Mouse (Mus musculus): Measurements from ENCODE around the gene Grb2. TPM values are rescaled to one million over a fixed set of nuclear protein-coding genes. Genes with fewer than 3 reads are reported as not detected.

The Grb2 gene
- polyA plus RNA-seq, 1 experiment, result 57.2 TPM

DNA sequence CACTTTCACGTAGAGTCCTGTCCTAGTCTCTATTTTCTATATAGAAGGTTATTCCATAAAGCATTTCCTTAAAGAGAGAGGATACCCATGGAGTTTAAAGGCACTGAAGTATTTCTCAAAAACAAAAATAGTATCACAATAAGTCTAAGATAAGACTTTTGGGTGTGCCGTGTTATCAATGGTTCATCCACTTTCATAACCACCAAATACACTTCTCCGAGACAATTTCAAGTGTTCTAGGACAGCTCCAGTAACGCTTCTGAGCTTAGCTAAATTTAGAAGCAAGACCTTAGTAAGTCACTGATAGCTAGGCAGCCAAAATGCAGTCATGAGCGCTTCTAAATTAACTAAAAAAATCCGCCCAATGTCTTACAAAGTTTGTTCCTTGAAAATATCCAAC lies 22.0 kb downstream of the Grb2 start:
- no peak for DNase-seq (ENCODE audit: low spot score)

DNA sequence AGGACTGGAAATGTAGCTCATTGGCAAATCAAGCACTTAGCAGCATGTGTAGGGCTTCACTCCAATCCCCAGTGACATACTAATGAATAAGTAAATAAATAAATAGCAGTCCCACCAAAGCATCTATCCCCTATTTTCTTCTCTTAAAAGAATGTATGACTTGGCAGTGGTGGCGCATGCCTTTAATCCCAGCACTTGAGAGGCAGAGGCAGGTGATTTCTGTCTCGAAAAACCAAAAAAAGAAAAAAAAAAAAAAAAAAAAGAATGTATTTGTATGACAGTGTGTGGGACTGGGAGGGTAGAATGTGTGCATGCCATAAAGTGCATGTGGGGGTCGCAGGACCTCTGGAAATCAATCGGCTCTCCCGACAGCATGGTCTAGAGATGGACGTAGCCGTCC lies 22.4 kb downstream of the Grb2 start:
- DNase-seq (ENCODE audit: low spot score), result no peak

DNA sequence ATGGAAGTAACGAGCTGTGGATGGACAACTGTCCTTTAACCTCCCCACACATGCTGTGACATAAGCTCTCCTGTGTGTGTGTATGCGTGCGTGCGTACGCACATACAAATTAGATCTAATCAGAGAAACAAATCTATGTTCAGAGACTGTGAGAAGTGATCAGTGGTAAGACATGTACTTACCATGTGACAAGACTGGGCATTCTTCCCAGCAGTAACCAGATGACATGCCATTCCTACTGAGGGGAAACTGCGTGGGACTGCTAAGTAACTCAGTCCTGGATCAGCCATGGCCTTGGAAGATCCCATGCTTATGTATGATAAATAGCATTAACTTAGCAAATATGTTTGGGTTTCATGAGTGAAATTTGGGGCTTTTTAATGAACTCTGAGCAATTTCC lies 23.5 kb downstream of the Grb2 start:
- DNase-seq (ENCODE audit: low spot score), result no peak

DNA sequence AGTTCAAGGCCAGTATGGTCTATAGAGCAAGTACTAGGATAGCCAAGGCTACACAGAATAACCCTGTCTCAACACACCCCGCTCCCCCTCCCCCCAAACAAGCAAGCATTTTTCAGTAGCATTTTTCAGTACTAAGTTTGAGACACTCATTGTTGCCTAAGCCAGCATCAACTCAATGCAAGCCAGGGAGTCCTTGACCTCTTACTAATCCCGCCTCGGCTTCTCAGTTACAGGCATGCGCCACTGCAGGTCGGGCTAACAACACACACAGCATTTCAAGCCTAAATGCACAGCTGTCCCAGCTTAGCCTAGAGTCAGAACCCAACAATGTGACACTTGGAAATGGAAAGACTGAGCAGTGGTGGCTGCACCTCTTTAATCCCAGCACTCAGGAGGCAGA lies 25.1 kb downstream of the Grb2 start:
- DNase-seq (ENCODE audit: low spot score), result no peak

DNA sequence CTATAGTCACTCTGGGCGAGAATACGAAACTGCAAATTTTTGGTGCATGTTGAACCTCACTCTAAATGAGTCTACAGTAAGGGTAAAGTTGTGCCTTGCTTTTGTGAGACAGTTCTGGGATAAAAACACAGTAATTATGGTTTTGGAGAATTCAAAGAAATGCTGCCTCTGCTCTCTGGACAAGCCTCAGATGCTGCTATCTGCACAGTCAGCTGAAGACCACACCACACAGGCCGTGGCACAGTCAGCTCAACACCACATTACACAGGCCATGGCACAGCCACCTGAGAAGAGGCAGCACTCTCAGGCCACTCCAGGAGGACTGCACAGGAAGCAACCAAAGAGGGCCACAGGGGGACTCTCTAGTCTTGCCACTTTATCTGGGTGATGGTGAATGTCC lies 26.0 kb downstream of the Grb2 start:
- DNase-seq (ENCODE audit: low spot score), result no peak

DNA sequence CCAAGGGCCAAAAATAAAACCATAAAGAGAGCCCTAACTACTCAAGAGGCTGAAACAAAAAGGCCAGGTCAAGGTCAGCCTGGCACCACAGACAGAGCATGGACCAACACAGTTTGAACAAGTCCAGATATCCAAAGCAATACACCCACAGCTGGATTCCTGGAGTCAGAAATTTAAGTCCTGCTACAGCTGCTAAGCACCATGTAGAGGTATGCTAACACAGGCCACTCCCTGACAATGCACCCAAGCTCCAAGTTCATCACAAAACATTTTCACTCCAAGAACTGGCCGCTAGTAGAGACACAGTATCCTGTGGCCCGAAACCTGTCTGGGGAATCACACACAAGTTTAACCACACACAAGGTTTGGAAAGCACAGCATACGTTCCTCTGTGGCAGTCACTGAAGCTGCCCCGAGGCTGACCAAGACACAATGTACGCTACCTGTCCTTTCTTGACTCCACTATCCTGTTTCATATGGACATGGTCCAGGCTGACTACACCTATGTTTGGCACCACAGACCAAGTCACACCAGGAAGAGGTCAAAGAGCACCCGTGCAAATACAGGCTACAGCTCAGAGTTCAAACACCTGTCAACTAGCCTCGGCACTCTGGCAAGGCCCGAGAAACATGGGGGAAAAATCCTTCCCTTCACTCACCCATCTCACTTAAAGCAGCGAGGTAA lies 28.7 kb downstream of the Grb2 start:
- no peak for DNase-seq (ENCODE audit: low spot score)

DNA sequence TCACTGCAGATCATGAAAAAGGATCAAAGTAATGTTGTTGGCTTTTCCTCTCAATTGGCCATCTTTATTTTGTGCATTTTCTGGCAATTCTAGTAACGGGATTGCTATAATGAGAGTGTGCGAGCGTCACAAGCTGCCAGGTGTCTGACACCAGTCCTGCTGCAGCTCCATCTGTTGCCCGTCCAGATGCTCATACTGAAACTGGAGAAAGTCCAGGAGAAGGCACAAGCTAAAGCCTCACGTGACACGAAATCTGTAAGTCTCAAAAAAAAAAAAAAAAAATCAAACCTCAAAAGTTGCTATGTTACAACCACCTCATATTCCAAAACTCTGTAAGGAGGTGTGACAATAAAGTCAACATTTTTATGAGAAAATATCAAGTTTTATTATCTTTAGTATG lies 29.5 kb downstream of the Grb2 start:
- DNase-seq (ENCODE audit: low spot score), result no peak

DNA sequence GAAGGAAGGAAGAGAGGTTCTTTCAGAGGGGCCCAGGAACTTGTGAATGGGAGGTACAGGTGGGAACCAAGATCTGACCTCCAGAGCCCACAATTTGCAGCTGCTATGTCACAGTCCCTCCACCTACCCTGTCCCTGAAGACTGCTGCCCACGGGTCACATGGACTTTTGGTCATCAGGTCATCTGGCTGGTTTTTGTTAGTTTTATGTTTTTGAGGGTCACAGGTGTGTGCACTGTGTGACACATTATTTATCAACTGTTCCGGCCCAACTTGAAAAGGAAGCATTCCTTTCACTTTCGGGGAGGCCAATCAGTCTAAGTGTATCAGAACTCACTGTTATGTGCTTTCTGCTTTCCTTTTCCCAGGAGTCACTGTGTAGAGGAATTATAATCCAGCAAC lies 30.9 kb downstream of the Grb2 start:
- DNase-seq (ENCODE audit: low spot score), result no peak

DNA sequence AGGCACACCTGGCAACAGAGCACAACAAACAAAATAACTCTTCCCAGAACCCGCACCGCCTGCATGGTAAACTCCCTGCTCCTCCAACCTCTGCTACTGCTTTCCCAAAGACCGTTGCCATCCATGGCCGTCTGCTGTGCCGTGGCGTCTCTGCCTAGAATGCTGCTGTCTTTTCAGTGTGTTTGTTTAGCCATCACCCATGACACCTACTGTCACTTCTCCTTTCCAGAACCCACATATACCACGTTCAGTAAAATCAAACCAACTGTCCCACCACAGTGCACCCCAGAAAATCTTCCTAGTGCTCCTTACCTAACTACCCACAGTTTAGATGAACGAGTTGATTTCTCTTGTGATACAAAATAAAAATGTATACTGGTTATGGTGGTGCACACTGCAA lies 31.7 kb downstream of the Grb2 start:
- DNase-seq (ENCODE audit: low spot score), result no peak

DNA sequence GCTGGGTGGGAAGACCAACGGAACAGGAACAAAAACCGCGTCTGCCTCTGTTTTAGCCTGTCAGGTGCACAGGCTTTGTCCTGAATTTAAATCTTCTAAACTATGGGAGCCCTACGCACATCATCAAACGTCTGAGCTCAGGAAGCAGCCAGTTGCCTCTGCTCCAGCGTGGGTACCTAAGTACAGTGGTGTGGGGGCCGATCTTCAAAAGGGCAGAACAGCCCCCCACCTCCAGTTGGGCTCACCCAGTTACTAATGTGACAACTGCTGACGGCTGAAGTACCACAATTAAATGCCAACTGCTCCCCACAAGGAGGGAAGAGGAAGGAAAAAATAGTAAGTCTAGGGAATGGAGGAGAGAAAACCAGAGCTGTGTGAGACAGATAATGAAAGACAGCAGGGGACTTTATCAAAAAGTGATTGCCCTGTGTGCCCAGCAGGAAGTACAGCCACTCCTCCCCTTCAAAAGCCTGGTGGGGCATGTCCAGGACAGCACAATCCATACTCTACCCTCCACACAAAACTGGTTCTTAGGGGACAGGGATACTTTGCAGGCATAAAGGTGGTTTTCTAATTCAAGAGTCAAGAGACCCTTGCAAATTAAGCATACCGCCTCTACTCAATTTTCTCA lies 34.0 kb downstream of the Grb2 start:
- no peak for DNase-seq (ENCODE audit: low spot score)

DNA sequence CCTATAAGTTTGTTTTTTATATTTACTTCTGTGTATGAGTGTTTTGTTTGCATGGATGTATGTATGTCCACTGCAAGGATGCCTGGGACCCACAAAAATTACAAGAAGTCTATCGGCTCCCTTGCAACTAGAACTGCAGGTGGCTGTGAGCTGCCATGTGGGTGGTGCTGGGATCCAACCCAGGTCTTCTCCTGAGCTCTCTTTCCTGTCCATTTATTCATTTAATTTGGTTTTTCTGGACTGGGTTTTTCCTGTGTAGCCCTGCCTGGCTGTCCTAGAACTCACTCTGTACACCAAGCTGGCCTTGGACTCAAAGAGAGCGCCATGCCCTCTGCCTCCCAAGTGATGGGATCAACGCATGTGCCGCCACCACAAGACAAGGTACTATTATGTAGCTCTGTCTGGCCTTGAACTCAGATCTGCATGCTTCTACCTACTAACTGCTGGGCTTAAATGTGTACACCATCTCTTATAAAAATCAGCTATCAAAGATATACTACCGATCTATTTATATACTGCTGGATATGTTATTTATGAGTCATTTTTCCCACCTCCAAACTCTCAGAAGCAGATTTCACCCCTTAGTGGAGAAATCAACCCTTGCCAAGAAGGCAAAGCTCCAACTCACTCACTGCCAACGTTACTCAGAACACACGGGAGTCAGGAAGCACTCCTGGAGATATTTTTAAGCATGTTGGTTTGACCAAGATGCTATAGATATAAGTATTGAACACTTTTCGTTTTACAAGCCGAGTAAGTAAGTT lies 34.7 kb downstream of the Grb2 start:
- no peak for DNase-seq (ENCODE audit: low spot score)

DNA sequence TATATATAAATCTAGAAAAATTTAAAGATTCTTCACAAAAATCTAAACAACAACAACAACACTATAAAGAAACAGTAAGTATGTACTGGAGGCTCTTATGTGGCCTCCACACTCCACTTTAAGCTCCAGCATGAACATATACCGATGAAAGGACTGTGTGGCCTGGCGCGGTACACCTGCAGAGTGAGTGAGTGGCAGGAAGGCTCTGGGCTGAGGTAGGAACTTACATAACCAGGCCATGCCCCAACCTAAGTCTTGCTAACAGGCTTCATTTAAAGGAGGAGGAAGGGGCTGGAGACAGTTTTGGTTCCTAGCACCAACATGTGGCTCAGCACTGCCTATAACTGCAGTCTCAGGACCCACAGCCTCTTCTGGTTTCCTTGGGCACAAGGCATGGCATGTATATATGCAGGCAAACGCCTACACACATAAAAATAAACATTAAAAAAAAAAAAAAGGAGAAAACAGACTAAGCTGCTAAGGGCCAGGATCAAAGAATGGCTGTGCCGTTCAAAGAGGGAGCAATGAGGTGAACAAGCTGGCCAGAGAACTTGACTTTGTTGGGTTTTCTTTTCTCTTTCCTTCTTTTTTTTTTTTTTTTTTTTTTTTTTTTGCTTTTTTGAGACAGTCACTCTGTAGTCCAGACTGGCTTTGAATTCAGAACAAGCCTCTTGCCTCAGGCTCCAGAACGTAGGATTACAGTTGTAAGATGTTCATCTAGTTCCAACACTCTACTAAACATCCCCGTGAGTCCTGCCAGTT lies 36.0 kb downstream of the Grb2 start:
- no peak for DNase-seq (ENCODE audit: low spot score)

DNA sequence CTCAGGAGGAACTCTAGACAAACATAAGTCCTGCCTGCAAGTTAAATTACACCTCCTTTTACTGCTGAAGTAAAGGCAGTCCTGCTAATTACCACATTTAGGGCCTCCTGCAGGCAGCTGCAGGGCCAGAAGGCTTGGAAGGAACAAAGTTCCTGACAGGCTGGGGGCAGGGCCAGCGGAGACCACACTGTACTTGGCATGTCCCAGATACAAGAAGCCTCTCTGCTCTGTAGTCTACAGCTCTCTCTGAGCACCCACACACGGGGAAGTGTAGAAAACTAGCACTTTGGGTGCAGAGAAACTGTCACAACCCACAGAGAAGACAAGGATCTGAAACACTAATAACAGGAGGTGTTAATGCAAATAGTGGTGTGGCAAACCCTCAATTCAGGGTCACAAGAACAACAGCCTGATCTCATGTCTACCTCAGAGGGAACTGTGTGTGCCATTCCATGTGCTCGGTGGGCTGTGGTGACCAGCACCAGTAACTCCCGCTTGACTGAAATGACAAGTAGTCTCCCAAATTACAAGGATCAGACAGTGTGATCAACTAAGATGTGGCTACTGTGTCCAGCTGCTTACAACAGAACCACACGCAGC lies 37.8 kb downstream of the Grb2 start:
- no peak for DNase-seq (ENCODE audit: low spot score)

DNA sequence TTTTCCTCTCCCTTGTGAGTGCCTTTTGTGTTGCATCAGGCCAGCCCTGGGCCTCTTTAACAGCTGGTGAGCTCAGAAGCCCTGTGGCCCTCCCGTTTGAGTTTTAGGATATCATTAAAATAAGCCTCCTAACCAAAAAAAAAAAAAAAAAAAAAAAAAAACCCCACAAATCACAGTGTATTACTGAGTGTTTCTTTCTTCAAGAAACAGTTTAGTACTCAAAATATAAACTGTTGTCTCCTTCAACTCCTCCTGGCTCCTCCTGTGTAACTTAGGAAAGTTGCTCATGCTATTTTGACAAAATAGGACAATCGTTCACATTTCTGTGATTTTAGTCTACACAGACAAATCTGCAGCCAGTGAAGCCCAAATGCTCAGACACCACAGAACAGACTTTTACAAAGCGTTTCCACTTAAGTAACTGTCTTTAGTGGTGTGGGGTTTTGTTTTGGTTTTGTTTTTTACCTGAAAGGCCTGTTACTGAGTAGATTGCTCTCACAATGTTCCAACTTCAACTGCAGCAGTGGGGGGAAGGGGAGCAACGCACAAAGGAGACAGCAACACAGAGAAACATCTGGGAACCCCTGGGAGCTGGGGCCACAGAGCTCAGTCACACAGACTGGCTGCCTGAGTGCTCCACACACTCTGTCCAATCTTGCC lies 44.6 kb downstream of the Grb2 start:
- no peak for DNase-seq (ENCODE audit: low spot score)

DNA sequence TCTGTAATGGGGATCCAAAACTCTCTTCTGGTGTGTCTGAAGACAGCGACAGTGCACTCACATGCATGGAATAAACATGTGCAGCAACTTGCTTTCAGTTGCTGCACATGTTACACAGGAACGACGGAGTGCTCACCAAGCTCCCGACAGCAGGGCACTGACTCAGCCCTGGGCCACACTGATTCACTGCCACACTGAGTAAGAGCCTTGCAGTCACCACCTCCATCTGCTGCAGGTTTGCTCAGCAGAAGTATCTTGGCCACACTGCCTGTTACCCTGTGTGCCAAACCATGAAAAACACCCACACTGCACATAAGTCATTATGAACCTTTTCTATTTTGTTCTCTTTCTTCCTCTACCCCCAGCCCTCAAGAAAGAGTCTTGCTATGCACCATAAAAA lies 48.0 kb downstream of the Grb2 start:
- DNase-seq (ENCODE audit: low spot score), result no peak

DNA sequence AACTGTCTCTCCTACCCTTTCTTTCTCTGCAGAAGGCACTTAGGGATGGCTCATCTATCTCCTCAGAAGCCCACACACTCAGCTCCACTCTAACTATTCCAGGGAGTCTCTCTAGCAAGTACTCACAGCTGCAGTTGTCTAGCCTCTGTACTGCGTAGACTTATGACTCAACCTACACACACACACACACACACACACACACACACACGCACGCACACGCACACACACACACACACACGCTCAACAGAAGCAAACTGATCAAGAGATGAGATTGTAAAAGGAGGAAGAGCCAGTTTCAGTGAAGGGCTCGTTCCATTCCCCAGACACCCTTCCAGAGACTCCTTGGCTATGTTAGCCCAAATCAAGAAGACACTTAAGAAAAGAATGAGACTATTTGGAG lies 49.9 kb downstream of the Grb2 start:
- DNase-seq (ENCODE audit: low spot score), result no peak

DNA sequence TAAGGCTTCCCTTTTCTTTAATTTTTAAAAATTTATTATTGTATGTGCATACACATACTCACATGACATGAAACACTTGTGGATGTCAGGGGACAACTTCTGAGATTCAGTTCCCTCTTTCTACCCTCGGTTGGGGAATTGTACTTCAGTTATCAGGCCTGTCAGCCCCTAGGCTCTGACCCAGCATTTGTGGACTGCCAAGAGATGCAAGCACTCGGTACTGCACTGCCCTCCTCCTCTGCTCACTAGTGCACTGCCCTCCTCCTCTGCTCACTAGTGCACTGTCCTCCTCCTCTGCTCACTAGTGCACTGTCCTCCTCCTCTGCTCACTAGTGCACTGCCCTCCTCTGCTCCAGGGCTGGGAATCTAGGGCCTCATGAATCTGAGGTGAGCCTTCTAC lies 54.3 kb downstream of the Grb2 start:
- no peak for DNase-seq (ENCODE audit: low spot score)

DNA sequence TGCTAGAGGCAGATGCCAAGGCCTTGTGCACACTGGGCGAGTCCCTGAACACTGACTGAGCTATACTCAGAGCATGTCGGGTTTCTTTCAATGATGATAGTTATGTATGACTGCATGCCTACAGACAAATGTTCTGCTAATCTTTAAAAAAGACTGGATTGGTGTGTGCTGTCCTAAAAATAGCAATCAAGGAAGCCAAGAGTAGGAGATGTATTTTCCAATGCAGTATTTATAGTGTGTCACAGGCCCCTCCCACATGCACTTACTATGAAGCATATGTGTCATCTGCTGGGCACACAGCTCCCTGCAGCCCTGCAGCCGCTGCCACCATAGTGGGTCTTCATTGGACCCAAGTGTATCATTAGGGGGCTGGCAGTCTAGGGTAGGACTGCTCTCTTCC lies 55.2 kb downstream of the Grb2 start:
- no peak for DNase-seq (ENCODE audit: low spot score)

DNA sequence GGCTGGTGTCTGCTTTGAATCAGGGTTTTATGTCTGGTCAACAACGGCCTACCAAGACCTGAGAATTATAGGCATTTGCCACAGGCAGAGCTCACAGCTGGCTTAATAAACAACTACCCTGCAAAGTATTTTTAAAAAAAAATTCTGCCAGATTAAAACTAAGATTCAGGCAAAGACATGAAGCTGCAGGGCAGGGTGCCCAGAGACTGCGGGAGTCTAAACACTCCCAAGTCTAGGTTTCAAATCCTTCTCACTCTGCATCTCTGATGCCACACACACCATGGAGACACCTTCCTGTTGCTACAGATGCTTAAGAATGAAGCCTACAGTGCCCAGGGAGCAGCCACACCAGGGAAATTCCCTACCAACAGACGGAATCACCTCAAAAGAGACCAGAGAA lies 56.7 kb downstream of the Grb2 start:
- DNase-seq (ENCODE audit: low spot score), result no peak

DNA sequence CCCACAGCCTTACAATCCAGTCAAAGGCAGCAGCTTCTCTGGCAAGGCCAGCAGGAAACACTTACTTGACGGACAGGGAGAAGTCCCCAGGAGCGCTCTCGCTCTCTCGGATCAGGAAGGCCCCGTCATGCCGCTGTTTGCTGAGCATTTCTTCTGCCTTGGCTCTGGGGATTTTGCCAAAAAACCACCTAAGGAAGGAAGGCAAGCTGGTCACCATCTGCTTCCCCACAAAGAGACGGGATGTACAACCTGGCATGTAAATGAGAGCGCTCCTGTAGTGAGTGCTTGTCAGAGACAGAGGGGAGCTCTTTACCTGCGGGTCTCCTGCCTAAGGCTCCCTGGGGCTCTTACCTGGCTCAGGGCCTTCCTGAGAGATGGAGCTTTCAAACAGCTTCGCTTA lies 58.7 kb downstream of the Grb2 start:
- no peak for DNase-seq (ENCODE audit: low spot score)

DNA sequence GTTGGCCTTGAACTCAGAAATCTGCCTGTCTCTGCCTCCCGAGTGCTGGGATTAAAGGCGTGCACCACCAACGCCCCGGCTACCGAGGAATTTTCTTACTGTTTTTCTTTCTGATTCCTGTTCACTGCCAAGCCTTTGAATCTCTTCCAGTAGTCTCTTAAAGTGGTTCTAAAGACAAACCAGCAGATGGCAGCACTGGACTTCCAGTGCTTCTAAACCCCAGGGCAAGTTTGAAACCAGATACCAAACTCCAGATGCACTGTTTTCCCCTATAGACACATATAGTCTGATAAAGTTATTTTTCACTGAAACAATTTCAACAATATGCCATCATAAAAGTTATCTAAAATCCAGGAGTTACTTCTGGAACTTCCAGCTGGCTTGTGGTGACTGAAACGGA lies 60.9 kb downstream of the Grb2 start:
- no peak for DNase-seq (ENCODE audit: low spot score)

DNA sequence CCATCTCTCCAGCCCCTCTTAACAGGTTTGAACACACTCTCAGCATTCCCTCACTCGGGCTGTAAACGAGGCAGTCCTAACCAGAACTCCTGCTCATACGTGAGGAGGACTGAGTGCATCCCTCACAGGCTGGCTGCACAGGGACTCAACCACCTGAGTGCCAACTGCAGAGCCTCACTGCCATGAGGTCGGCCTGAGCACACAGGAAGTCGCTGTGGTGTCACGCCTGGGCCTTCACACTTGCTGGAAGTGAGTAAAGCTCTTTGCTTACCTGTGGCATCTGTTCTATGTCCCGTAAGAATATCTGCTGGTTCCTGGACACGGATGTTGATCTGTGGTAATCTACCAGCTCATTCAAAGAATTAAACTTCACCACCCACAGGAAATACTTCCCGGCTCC lies 62.0 kb downstream of the Grb2 start:
- no peak for DNase-seq (ENCODE audit: low spot score)
